Mouse (Mus musculus): Measurements from ENCODE around the gene Nodal.
A peak's percentile ranks its signal among the peaks of the same experiment; 100 is the strongest.

The Nodal gene

DNA sequence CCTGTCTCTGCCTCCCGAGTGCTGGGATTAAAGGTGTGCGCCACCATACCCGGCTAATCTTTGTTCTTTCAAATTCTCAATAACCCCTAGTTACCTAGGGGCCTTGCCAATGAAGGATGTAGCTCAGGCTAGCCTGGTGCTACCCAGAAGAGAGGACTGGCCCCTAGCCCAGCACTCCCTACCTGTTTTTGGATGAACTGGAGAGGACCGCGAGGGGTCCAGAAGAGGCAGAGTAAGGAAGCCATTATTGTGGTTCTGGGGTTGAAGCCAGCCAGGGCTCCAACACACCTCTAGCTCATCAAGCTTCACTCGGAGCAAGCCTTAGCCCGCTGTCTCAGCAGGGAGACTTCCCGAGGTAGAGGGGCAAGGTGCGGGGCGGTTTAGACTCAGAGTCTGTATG lies at the start of gene Nodal:
Nodal (plus strand) TSS at position 301 of the 400 bp plus-strand sequence.
- DNase-seq (ENCODE audit: low read depth, low spot score) = no peak

GRCm38 (mm10) chr10:61369755-61370154 lies 48.0 kb upstream of the Nodal start:
- DNase-seq (ENCODE audit: low read depth, low spot score) = no peak

- DNase-seq (ENCODE audit: low read depth, low spot score) = no peak
These were observed 47.3 kb upstream of the Nodal start for GRCm38 (mm10) chr10:61370273-61370979.

DNA sequence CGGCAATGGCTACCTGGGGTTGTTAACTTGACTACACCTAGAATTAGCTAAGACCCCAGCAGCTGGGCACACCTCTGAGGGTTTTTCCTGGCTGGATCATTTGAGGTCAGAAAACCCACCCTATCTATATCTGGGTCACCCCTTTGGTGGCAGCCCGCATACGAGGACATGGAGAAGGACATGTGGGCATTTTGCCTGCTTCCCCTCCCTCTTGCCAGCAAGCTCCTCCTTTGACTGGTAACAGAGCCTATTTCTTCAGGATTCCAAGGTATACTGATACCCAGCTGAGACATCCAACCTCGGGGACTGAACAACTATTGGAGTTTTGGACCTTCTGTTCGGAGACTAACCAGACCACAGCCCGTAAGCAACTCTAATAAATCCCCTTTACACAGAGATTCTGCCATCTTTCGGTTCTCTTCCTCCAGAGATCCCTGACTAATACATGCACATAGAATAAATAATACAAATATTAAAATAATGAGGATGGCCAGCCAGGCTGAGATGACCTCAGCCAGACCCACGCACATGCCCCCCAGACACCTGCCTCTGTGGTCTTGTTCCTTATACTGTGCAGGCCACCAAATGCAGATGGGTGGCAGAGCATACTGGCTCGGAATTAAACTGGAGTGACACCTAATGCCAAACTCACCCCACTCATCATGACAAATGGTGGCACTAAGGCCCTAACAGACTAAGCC lies 45.7 kb upstream of the Nodal start:
- no peak for DNase-seq (ENCODE audit: low read depth, low spot score)

DNA sequence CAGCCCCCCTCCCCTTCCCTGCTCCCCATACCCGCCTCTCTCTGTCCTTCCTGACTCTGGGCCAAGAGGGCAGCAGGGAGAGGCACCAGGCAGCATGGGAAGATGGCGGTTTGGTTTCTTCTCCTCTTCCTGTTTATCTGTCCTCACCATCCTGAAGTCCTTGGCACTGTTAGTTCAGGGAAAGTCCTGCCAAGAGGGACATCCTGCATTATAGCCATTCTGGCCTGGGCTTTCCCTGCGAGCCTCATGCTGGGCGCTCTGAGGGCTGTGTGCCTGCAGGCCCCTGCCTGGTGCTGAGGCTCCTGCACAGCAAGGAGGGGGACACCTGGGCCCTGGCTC lies 45.2 kb upstream of the Nodal start:
- no peak for DNase-seq (ENCODE audit: low read depth, low spot score)

- DNase-seq (ENCODE audit: low read depth, low spot score) = no peak
These were observed 43.7 kb upstream of the Nodal start for GRCm38 (mm10) chr10:61374076-61374475.

- DNase-seq (ENCODE audit: low read depth, low spot score) = no peak
These were observed 42.8 kb upstream of the Nodal start for GRCm38 (mm10) chr10:61374771-61375481.

DNA sequence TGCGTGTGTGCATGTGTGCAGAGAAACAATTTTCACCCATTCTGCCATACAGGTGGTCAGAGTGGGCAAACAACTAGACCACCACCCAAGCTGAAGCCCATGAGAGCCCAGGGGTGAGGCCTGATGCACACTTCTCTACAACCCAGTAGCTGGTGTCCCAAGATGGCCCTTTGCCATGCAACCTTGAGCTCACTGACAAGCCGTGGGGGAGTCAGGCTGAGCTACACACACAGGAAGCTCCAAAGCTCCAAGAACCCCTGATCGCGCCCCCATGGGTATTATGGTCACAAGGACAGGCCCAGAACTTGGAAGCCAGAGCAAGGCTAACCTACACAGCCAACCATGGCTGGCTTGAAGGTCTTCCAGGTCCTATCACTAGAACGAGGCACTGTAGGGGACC lies 39.7 kb upstream of the Nodal start:
- DNase-seq (ENCODE audit: low read depth, low spot score) = no peak

DNA sequence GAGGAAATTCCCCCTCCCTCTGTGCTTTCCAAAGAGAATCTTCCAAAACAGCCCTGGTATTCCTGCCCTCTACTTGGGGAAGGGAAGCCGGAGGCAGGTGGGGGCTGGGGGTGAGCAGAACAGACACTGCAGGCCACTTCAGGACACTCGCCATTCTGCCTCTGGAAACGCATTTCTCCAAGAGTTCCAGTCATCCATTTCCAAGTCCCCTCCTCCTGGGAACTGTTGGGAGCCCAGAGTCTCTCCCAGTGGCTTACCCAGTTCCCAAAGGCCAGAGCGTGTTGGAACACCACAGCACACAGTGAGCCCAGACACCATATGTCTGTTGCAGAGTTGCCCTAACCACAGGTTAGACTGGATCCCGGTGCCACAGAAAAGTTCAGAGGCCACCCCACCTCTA lies 39.1 kb upstream of the Nodal start:
- DNase-seq (ENCODE audit: low read depth, low spot score) = no peak

GRCm38 (mm10) chr10:61379340-61380040 lies 38.3 kb upstream of the Nodal start:
- DNase-seq (ENCODE audit: low read depth, low spot score) = no peak

DNA sequence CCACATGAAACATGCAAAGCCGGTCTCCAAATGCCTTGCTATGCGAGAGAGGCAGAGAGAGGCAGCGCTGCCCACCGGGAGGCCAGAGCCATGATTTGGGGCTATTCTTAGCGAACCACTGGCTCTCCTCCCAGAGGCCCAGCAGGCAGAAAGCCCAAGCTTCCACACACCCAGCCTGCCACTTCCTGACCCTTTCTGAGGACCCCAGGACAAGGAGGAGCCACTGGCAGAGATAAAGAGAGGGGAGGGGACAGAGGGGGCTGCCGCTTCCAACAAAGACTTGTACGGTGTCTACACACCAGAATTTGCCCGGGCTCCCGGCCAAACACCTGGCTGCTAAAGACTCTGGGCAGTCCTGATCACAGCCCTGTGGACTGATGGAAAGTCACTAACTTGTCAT lies 37.6 kb upstream of the Nodal start:
- no peak for DNase-seq (ENCODE audit: low read depth, low spot score)

DNA sequence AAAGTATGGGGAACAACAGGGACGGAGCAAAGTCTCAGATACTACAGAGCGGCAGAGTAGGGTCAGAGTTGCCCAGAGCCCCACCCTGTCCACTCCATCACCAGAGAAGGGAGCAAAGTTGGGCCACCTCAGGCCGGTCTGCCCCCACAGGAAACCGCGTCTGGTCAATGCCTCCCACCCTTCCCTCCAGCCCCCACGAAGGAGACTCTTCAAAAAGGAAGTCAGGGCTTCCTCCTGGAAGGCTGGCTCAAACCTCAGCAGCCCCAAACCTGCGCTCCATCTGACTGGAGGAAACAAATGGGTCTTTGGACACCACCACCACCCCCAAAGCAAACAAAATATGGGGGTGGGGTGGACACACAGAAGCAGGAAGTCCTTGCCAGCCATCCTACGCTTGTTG lies 35.9 kb upstream of the Nodal start:
- no peak for DNase-seq (ENCODE audit: low read depth, low spot score)

- DNase-seq (ENCODE audit: low read depth, low spot score) = no peak
These were observed 35.5 kb upstream of the Nodal start for GRCm38 (mm10) chr10:61382281-61382731.

DNA sequence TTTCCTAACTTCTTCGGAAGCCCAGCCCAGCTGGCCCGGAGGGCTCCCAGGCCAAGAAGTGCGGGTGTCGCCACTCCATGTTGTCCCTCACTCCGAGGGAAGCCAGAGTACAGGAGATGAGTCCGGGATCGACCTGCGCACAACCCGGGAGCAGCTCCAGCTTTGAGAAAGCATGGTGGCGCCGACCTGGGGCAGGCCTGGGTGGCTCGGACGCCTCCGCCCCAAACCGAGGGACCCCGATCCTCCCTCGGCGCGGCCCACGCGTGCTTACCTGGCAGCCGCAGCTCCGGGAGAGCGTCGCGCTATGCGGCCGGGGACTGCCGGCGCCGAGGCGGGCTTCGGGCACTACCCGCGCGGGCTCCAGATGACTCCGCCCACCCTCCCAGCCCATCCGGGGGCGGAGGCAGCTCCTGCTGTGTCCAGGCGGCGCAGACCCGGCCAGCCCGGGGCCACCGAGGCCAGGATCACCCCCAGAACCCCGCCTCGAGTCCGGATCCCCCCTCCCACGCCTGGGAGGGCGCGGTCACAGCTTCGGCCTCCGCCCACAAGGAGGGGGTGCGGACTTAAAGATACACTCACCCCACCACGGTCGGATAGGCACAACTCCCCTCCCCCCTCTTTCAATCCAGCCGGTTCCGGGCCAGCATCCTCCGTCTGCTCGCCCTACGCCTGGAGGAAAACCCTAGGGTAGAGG lies 34.6 kb upstream of the Nodal start, which contains the start of gene Pald1:
Pald1 (minus strand) TSS at position 510 of the 694 bp plus-strand sequence.
- peak; percentile 72 for DNase-seq (ENCODE audit: low read depth, low spot score)

DNA sequence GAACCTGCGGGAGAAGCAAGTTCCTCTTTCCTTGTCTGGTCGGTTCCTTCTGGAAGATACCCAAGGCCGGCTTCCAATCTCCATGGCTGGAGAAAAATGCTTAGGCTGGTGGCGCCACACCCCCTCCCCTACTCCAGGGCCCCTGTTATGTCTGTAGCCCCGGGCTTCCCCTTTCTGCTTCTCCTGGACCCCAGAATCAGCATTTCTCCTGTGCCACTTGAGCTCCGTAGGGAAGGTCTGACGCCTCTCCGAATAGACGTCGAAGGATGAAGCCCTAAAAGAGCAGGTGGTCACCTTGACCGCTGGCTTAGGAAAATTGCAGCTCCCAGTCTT lies 34.1 kb upstream of the Nodal start:
- DNase-seq (ENCODE audit: low read depth, low spot score) = no peak

DNA sequence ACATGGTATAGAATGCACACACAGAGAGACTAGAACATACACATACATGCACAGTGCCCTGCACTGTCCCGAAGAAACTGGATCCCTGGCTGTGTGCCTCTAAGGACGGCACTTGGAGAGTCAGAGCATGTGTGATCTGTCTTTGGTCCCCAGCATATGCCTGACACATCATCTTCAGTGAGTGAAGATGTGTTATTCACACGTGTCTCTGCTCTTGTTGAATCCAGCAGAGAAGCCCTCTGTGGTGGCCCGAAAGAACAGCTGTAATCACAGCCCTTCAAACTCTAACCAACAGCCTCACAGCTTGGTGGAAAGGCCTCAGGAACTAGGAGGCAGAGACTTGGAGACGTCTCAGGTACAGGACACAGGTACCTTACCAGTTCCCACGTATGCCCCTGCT lies 32.6 kb upstream of the Nodal start:
- DNase-seq (ENCODE audit: low read depth, low spot score) = no peak

DNA sequence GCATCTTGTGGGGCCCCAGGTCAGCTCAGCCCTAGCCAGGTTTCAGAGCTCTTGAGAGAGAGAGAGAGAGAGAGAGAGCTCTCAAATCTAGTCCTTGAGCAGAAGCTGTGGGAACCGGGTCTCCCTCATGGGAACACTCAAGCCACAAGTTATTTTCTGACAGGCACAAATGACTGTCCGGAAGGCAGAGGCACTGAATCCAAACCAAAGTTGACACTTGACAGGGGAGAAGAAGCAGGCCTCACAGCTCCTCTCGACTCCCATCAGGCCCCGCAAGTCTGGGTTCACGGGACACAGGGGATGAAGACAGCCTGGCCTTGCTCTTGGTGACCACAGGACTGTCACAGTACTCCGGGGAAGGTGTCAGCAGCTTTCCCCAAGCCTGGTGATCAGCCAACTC lies 31.5 kb upstream of the Nodal start:
- no peak for DNase-seq (ENCODE audit: low read depth, low spot score)

- DNase-seq (ENCODE audit: low read depth, low spot score) = no peak
These were observed 28.8 kb upstream of the Nodal start for GRCm38 (mm10) chr10:61389020-61389419.

- no peak for DNase-seq (ENCODE audit: low read depth, low spot score)
These were observed 27.6 kb upstream of the Nodal start for GRCm38 (mm10) chr10:61390148-61390547.

GRCm38 (mm10) chr10:61392584-61392983 lies 25.2 kb upstream of the Nodal start:
- DNase-seq (ENCODE audit: low read depth, low spot score) = no peak

GRCm38 (mm10) chr10:61394476-61395136 lies 23.2 kb upstream of the Nodal start:
- DNase-seq (ENCODE audit: low read depth, low spot score) = no peak

Data from embryo, embryonic 11.5 days (tissue).